Mouse (Mus musculus) limb, embryonic 11.5 days (tissue): ENCODE results near the gene Dtnbp1. TPM values are rescaled to one million over a fixed set of nuclear protein-coding genes. Genes with fewer than 3 reads are reported as not detected.

Source experiments
- ATAC-seq: fragments of 200-750 bp; cut with Nextera tagmentation; 2 replicates; pipeline ENCODE4 v1.8.0; 2017; ENCODE audit warnings: low read depth; ENCODE audit not compliant: insufficient number of reproducible peaks, low FRiP score, low TSS enrichment
- DNase-seq: peaks from one replicate; pipeline ENCODE4 v3.0.0-alpha.2; 2015; ENCODE audit warnings: low spot score
- H3K27ac ChIP-seq: fragments of 300-500 bp; sonication (generic); replicated peaks from 2 replicates; pipeline ENCODE4 v1.5.1; 2014; ENCODE audit warnings: low read depth, mild to moderate bottlenecking, low read length
- H3K27me3 ChIP-seq: fragments of 300-500 bp; sonication (generic); 2 replicates; pipeline ENCODE4 v1.6.1; 2014; ENCODE audit warnings: mild to moderate bottlenecking, low read length, mixed read lengths; ENCODE audit not compliant: control insufficient read depth, insufficient read depth
- H3K36me3 ChIP-seq: fragments of 300-500 bp; sonication (generic); 2 replicates; pipeline ENCODE4 v1.6.1; 2014; ENCODE audit warnings: mild to moderate bottlenecking, low read length, moderate library complexity, mixed read lengths; ENCODE audit not compliant: control insufficient read depth, insufficient read depth
- H3K4me1 ChIP-seq: fragments of 300-500 bp; sonication (generic); 2 replicates; pipeline ENCODE4 v1.6.1; 2014; ENCODE audit warnings: low read length, mixed read lengths; ENCODE audit not compliant: control insufficient read depth, insufficient read depth
- H3K4me2 ChIP-seq: fragments of 300-500 bp; sonication (generic); 2 replicates; pipeline ENCODE4 v1.6.1; 2014; ENCODE audit warnings: low read depth, mild to moderate bottlenecking, moderate library complexity; ENCODE audit not compliant: severe bottlenecking
- H3K4me3 ChIP-seq: fragments of 300-500 bp; sonication (generic); 2 replicates; pipeline ENCODE4 v1.5.1; 2014; ENCODE audit warnings: low read depth, low read length
- H3K9ac ChIP-seq: fragments of 300-500 bp; sonication (generic); 2 replicates; pipeline ENCODE4 v1.6.1; 2014; ENCODE audit warnings: mild to moderate bottlenecking, low read length
- H3K9me3 ChIP-seq: fragments of 300-500 bp; sonication (generic); 2 replicates; pipeline ENCODE4 v1.6.1; 2016; ENCODE audit warnings: low read length; ENCODE audit not compliant: control insufficient read depth
- WGBS: fragments of 180-500 bp; shearing (Covaris S2); extraction: QIAGEN DNeasy Blood & Tissue Kit; methylation state at CpG from one replicate; pipeline ENCODE4 v1.1.7; 2014; 5-methylcytosine and 5-hydroxymethylcytosine counted together
- polyA plus RNA-seq: library from polyadenylated mRNA; unstranded; fragments of >200 nt; fragmentation: Nextera tagmentation; extraction: Ambion mirVana; gene quantifications from 2 replicates; pipeline ENCODE4 v1.2.1, GENCODE M21; 2014

Gene Dtnbp1
- polyA plus RNA-seq, 1 experiment from 2014 or later = 75.3 TPM

DNA sequence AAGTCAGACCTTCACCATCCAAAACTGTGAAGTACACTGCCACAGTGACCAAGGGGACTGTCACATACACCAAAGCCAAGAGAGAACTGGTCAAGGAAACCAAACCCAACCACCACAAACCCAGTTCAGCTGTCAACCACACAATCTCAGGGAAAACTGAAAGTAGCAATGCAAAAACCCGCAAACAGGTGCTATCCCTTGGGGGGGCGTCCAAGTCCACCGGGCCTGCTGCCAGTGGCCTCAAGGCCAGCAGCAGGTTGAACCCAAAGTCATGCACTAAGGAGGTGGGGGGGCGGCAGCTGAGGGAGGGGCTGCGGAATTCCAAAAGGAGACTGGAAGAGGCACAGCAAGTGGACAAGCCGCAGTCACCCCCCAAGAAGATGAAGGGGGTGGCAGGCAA is 99.6 kb downstream of the Dtnbp1 start:
- no peaks in the 10 kb centered on the region for H3K9me3 ChIP-seq
- no peak overlapping the region for H3K4me3 ChIP-seq
- WGBS = 95% methylated on average over 6 of the region's 6 CpGs
- H3K27me3 ChIP-seq = no peaks in the 10 kb centered on the region
- no peaks in the 10 kb centered on the region for H3K4me1 ChIP-seq
- DNase-seq (no peak), ATAC-seq (no peak)
- H3K4me2 ChIP-seq = no peak overlapping the region
- no peak overlapping the region for H3K27ac ChIP-seq
- H3K9ac ChIP-seq = no peak overlapping the region
- peaks cover 8% of the 10 kb centered on the region; the same call in 1 of the 2 replicates for H3K36me3 ChIP-seq

DNA sequence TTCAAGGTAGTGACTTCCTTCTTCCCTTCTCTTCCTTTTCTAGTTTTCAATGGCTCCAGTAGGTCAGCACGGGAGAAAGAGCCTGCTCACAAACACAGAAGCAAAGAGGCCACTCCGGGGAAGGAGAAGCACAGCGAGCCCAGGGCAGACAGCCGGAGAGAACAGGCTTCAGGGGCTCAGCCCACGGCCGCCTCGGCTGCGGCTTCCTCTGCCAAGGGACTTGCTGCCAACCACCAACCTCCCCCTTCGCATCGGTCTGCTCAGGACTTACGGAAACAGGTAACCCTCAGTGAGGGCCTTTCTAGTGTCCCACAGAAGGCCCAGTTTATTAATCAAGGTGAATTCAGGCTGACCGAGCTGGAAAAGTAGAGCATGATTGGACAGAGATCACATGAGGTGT is 105.7 kb downstream of the Dtnbp1 start:
- Histone ChIP-seq H3K9me3 (no peaks in the 10 kb centered on the region), H3K27ac (no peak overlapping the region), H3K4me1 (0 out of 2 replicates have a peak, but pooled peaks cover 8% of the 10 kb centered on the region), H3K4me3 (no peak overlapping the region), H3K27me3 (no peaks in the 10 kb centered on the region), H3K9ac (no peak overlapping the region), H3K4me2 (no peak overlapping the region), H3K36me3 (peaks cover 3% of the 10 kb centered on the region; the same call in 1 of the 2 replicates)
- DNase-seq (no peak), ATAC-seq (no peak)
- WGBS = 95% methylated on average over 12 of the region's 12 CpGs

DNA sequence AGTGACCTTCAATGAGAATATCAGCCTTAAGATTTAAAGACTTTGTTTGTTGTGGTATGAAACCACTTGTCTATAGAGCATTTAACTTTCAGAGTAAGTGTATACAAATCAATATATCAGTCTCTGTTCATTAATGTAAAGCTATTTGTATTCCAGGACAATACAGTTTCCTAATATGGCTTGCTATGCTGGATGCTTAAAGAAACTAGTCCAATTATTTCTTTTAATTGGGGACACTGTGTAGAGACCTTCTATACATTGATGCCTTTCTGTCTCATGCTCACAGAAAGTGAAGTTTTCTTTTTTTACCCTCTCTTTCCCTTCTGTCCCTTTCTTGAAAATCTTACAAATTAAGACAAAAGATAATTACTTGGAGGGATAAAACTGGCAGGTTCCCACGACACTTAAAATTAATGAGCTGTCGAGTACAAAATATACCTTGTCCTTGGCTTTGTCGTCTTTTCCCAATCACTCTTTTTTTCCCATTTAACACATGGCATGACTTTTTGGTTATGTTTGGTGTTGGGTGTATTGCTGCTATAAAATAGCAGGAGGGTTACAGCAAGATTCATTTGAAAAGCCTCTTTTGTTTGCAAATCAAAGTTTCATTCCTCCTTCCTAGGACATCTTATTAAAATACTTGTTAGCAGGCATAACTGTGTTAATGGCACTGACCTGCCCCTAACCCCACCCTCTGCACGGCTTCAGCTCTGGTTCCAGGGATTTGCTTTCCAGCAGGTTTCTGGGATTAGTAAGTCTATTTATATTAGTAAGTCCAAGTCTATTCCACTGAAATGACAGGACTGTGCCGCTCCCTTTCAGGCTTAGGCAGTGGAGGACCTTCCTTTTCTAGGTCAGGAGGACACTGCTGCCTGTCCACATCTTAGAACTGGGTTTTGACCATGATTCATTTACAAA is 109.9 kb downstream of the Dtnbp1 start:
- H3K9me3 ChIP-seq = no peaks in the 10 kb centered on the region
- no peak overlapping the region for H3K4me3 ChIP-seq
- no peak overlapping the region for H3K4me2 ChIP-seq
- no peak for ATAC-seq
- H3K9ac ChIP-seq = no peak overlapping the region
- no peaks in the 10 kb centered on the region for H3K27me3 ChIP-seq
- H3K36me3 ChIP-seq = peaks cover 3% of the 10 kb centered on the region; the same call in 1 of the 2 replicates
- 0 out of 2 replicates have a peak, but pooled peaks cover 8% of the 10 kb centered on the region for H3K4me1 ChIP-seq
- H3K27ac ChIP-seq = no peak overlapping the region
- 36% methylated on average over 5 of the region's 5 CpGs for WGBS
- no peak for DNase-seq

DNA sequence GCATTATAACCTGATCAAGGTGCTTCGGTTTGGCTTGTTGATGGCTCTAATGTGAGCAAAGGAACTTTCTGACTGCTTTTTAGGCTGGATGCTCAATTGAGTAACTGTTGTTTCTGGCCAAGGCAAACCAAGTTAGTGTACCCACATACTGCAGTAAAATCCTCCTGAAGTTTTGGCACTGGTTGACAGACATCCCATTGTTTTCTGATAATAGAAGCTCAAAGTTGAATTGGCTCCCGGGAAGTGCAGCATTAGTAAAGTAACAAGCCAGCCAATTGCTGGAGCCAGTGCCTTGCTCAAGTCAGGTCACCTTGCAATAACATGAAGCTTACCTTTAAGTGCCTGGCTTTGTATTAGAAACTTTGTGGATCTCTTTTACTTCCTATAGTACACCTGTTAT is 111.3 kb downstream of the Dtnbp1 start:
- H3K4me2 ChIP-seq = no peak overlapping the region
- H3K9me3 ChIP-seq = no peaks in the 10 kb centered on the region
- no peak overlapping the region for H3K9ac ChIP-seq
- no peaks in the 10 kb centered on the region for H3K36me3 ChIP-seq
- 0 out of 2 replicates have a peak, but pooled peaks cover 8% of the 10 kb centered on the region for H3K4me1 ChIP-seq
- H3K27me3 ChIP-seq = no peaks in the 10 kb centered on the region
- H3K27ac ChIP-seq = no peak overlapping the region
- DNase-seq = no peak
- no peak overlapping the region for H3K4me3 ChIP-seq
- 93% methylated on average over 2 of the region's 2 CpGs for WGBS
- no peak for ATAC-seq

DNA sequence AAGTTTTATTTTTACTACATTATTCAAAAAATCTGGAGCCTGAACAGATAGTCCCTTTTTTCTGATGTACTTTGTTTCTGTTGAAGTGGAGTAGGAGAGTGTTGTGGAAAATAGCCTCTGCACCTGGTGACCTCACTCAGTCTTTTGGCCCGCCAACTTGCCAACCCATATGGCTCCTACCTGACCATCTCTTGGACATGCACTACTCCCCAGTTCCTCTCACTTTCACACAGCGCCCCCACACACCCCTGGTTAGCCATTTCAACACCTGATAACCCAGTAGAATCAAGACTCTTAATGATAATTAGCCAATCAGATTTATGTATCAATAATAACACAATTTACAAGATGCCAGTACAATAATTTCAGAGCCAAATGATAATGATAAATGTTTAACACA is 115.7 kb downstream of the Dtnbp1 start:
- no peak overlapping the region for H3K4me3 ChIP-seq
- no peak overlapping the region for H3K27ac ChIP-seq
- no peaks in the 10 kb centered on the region for H3K9me3 ChIP-seq
- H3K36me3 ChIP-seq = no peaks in the 10 kb centered on the region
- no peaks in the 10 kb centered on the region for H3K27me3 ChIP-seq
- 89% methylated on average over 2 of the region's 2 CpGs for WGBS
- ATAC-seq = no peak
- H3K9ac ChIP-seq = no peak overlapping the region
- no peak overlapping the region for H3K4me2 ChIP-seq
- no peak for DNase-seq
- no peaks in the 10 kb centered on the region for H3K4me1 ChIP-seq

DNA sequence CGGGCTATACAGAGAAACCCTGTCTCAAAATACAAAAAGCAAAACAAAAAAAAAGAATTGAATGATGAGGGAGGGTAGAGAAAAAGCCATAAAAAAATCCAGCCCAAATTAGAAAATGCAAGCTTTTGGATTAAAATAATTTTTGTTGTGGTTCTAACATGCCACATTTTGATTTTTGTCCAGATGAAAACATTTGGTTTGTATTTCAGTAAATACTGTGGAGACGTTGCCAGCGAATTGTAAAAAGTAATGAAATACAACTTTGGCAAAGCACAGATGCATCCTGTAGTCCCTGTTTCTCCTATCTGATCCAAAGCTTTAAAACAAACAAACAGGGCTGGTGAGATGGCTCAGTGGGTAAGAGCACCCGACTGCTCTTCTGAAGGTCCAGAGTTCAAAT is 120.9 kb downstream of the Dtnbp1 start:
- Histone ChIP-seq H3K9me3 (no peaks in the 10 kb centered on the region), H3K27me3 (no peaks in the 10 kb centered on the region), H3K36me3 (no peaks in the 10 kb centered on the region), H3K4me3 (no peak overlapping the region), H3K4me1 (no peaks in the 10 kb centered on the region), H3K27ac (no peak overlapping the region), H3K4me2 (no peak overlapping the region), H3K9ac (no peak overlapping the region)
- DNase-seq = no peak
- no peak for ATAC-seq
- whole genome bisulfite sequencing = 85% methylated on average over 4 of the region's 4 CpGs

DNA sequence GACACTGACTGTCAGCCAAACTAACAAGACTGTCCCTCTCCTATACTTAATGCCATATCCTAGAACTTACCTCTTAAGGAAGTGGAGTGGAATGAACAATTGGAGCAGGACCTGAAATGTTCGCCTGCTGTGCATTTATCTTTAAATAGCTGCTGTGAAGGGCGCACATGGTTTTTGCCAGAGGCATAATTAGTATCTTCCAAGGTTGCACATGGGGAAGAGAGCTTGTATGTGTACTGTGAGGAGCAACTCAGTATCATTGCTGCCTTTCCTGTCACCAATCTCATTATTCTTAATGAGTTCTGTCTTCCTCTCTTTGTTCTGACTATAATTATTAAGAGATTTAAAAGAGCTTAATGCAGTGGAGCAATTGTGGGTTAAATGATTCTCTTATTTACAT is 125.1 kb downstream of the Dtnbp1 start:
- Histone ChIP-seq H3K4me3 (no peak overlapping the region), H3K9me3 (no peaks in the 10 kb centered on the region), H3K4me2 (no peak overlapping the region), H3K4me1 (no peaks in the 10 kb centered on the region), H3K9ac (no peak overlapping the region), H3K27me3 (no peaks in the 10 kb centered on the region), H3K36me3 (no peaks in the 10 kb centered on the region), H3K27ac (no peak overlapping the region)
- no peak for ATAC-seq
- DNase-seq = no peak
- 83% methylated on average over 2 of the region's 2 CpGs for WGBS
